Mouse (Mus musculus): Measurements from ENCODE around the gene Pdp2.

The Pdp2 gene

GRCm38 (mm10) chr8:104597656-104598055 is 6.4 kb downstream of the Pdp2 start:
- peak; percentile 63 to 73 for DNase-seq

GRCm38 (mm10) chr8:104598496-104598895 is 7.2 kb downstream of the Pdp2 start:
- DNase-seq, result peak; percentile 75 to 89

- DNase-seq, result no peak
Measured at GRCm38 (mm10) chr8:104601386-104601785, 10.1 kb downstream of the Pdp2 start.

DNA sequence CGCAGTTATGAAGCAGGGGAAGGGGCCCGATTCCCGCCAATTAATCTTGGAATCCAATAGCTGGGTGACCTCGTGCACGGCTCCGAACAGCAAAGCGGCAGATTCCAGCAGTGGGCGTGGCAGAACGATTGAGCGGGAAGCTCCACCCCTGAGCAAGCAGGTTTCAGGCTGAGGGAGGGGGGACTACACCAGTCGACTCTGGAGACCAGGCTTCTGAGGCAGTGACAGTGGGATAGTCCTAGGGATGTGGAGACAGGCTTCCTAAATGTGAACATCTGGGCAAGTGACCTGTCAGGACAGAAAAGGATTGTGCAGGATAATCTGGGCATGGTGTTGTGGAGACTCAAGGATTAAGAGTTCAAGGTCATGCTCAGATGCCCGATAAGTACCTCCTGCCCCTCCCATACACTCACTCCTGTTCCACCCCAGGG is 10.7 kb downstream of the Pdp2 start:
- peak; percentile 54 to 66 for DNase-seq

- DNase-seq, result peak; percentile 91 to 92
Measured at GRCm38 (mm10) chr8:104602468-104603244, 11.4 kb downstream of the Pdp2 start.

GRCm38 (mm10) chr8:104603245-104603593 is 12.0 kb downstream of the Pdp2 start:
- no peak for DNase-seq

- peak in 1 of 2 experiments; percentile 31 for DNase-seq
Measured at GRCm38 (mm10) chr8:104606329-104606728, 15.1 kb downstream of the Pdp2 start.

- peak in 1 of 2 experiments; percentile 52 for DNase-seq
Measured at GRCm38 (mm10) chr8:104607944-104608343, 16.7 kb downstream of the Pdp2 start.

DNA sequence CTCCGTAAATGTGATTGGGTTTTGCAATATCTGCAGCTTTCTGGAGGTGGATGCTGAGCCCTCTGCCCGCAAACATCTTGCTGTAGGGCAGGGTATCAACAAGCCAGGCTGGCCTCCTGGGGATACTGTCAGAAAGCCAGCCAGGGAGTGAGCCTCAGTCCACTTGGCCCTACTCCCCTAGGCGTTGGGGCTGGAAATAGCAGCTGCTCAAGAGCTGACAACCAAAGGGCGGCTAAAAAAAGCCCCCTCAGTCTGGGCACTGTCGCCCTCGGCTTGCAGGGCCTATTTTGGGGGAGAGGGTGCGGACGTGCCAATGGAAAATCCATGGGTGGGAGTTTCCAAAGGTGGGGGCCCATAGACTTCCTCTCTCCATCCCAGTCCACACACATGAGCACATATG is 18.0 kb downstream of the Pdp2 start:
- DNase-seq, result no peak

- DNase-seq, result no peak
Measured at GRCm38 (mm10) chr8:104610185-104610766, 19.0 kb downstream of the Pdp2 start.

- DNase-seq, result no peak
Measured at GRCm38 (mm10) chr8:104611613-104612012, 20.4 kb downstream of the Pdp2 start.

DNA sequence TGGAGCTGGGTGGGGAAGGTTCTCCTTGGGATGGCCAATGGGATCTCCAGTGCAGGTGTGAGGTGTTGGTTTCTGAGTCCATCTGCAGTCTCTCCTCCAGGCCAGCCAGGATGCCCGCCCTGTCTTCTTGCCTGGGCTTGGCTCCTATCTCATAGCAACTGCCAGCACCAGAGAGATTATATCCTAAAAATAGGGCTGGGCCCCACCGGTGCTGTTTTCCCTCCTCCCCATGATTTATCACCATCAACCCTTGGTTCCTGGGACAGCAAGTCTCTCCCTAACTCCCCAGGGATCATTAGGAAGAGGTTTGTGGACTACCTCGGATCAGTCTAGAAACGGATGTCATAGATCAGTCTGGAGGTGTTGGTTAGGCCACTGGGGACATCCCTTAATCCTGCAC is 21.9 kb downstream of the Pdp2 start:
- no peak for DNase-seq

DNA sequence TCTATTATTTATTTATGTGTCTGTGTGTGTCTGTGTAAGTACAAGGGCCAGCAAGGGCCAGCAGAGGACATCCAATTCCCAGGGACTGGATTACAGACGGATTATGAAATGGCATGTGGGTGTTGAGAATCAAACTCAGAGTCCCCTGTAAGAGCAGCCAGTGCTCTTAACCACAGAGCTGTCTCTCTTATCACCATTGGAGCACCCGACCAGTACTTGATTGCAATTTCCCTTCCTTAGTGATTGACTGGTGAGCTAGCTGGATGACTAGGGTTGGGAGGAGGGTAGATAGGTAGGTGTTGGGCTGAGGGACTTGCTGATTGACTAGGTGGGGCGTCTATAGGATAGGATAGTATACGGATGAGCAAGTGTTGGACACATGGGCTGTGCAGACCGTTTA is 29.5 kb downstream of the Pdp2 start:
- no peak for DNase-seq

GRCm38 (mm10) chr8:104624161-104624560 is 32.9 kb downstream of the Pdp2 start, which contains the start of gene Cdh16:
Gene Cdh16, minus strand, starts transcription at chr8:104624396.
- DNase-seq, result peak; percentile 93 to 97

- peak in 1 of 2 experiments; percentile 7 for DNase-seq
Measured at GRCm38 (mm10) chr8:104627065-104627740, 36.0 kb downstream of the Pdp2 start.

DNA sequence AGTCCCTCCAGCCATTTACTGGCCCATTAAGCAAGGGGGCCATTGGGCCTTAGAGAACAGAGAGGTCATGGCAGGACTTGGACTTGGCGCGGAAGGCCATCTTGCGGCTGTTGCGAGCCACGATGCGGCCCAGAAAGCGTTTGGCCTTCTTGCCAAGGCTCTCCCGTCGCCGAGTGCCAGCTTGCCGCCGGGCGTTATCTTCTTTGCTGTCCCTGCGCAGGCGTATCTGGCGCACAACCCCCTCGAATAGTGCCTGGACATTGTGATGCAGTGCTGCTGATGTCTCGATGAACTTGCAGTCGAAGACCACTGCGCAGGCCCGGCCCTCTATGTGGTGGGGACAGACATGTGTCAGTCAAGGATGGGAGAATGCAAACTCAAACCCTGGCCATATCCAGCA is 37.2 kb downstream of the Pdp2 start:
- peak in 1 of 2 experiments; percentile 48 for DNase-seq

GRCm38 (mm10) chr8:104629306-104630110 is 38.3 kb downstream of the Pdp2 start:
- DNase-seq, result peak; percentile 74 to 80

DNA sequence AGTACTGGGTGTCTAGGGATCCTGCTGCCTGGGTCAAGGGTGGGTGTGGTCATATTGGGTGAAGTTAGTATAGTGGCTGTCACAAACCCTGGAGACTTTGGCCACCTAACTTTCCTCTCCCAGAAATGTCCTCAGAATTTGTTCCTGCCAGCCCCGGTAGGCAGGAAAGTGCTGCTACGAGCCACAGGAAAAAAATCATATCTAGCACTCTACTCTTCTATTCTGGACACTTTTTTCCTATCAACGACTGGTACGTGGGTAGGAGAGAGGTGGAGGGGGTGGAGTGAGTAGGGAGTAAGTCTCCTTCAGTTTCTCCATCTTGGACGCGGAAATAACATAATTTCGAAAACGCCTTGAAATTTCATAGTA is 38.8 kb downstream of the Pdp2 start:
- no peak for DNase-seq

- DNase-seq, result peak; percentile 21 to 61
Measured at GRCm38 (mm10) chr8:104630574-104630973, 39.3 kb downstream of the Pdp2 start.

GRCm38 (mm10) chr8:104630981-104631663 is 39.9 kb downstream of the Pdp2 start, which contains the start of gene Rrad:
Gene Rrad, minus strand, starts transcription at chr8:104631327.
- DNase-seq, result peak; percentile 48 to 81

- DNase-seq, result peak in 1 of 2 experiments; percentile 26
Measured at GRCm38 (mm10) chr8:104631975-104632374, 40.7 kb downstream of the Pdp2 start.

- peak in 1 of 2 experiments; percentile 28 for DNase-seq
Measured at GRCm38 (mm10) chr8:104632486-104632885, 41.2 kb downstream of the Pdp2 start.
